Mouse (Mus musculus) adrenal gland, postnatal 14 days (tissue): ENCODE results near the gene Vps26a. TPM values are rescaled to one million over a fixed set of nuclear protein-coding genes. Genes with fewer than 3 reads are reported as not detected.

ENCODE experiments used
- DNase-seq: peaks from one replicate; pipeline ENCODE4 v3.0.0; 2021; ENCODE audit warnings: mixed read lengths
- long read RNA-seq, 2 experiments: library from polyadenylated mRNA; stranded (forward); transcript quantifications; one replicate each; pipeline ENCODE4 v2.0.0; 2021
- total RNA-seq: library from RNA; stranded (reverse); gene quantifications from 2 replicates; pipeline ENCODE4 v1.2.3, GENCODE M21; 2021

Vps26a gene
- total RNA-seq, result 49.3 and 53.0 TPM in 2 replicates
- long read RNA-seq, experiment 1, transcript Vps26a-202 (9 exons, 2,597 nt), result major isoform, 96 of 120 reads
- long read RNA-seq, experiment 1, partial matches to known transcripts, result 2 of 120 reads
- long read RNA-seq, experiment 1, other reads (novel, unspliced or antisense), result 21 of 120 reads
- long read RNA-seq, experiment 2, transcript Vps26a-202 (9 exons, 2,597 nt), result major isoform, 51 of 64 reads
- long read RNA-seq, experiment 2, partial matches to known transcripts, result 3 of 64 reads
- long read RNA-seq, experiment 2, other reads (novel, unspliced or antisense), result 10 of 64 reads

DNA sequence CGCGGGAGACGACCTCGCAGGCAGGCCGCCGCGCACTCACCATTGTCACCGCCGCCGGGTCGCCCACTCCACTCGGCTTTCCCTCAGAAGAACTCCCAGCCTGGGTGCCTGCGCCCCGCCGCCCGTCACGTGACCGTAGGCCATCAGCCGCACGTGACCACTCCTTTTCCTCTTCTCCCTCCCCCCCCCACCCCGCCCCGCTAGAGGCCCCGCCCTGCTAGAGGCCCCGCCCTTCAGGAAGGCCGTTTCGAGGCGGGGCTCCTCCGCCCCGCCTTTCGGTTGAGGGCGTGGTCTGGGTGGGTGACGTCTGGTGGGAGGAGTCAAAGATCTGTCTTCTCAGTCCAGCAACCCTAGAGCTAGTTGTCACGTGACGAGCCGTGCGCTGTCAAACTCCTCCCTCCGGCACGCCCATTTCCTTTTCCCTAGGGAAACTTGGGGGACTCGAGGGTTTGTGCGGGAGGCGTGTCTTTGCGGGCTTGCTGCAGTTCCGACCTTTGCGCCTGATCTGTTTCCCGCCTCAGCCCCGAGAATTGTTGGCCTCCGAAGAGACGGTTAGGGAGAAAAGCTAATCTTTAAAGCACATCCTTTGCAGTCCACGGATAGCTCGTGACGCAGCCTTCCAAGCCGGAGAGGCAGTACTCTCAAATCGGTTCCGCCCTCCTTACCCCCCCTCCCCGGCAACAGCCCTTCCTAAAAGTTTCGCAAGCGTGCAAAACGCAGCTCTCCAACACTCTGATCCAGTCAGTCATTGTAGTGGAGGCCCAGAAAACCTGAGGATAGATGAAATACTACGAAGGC, at the start of gene Vps26a:
Vps26a (minus strand) TSS at position 188 of the 798 bp plus-strand sequence.
- peak; percentile 99 for DNase-seq

DNA sequence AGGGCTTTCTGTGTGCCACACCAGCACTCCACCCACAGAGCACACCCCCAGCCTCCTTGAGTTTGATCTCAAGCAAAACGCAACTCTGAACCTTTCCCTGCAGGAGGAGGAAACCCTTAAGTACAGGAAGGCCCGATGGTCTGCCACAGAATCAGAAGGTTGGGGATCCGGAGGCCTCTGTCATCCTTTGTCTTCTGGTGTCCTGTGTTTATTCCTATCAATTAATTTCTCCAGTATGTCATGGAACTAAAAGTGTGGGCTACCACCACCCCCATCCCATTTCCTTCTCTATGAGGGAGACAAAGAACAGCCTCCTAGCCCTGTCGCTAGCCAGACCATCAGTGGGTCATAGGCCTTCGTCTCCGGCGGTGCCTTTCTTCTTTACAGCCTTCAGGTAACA, 47.9 kb upstream of the Vps26a start:
- DNase-seq, result no peak

- no peak for DNase-seq
Observed at GRCm38 (mm10) chr10:62532832-62533231, 46.2 kb upstream of the Vps26a start.

DNA sequence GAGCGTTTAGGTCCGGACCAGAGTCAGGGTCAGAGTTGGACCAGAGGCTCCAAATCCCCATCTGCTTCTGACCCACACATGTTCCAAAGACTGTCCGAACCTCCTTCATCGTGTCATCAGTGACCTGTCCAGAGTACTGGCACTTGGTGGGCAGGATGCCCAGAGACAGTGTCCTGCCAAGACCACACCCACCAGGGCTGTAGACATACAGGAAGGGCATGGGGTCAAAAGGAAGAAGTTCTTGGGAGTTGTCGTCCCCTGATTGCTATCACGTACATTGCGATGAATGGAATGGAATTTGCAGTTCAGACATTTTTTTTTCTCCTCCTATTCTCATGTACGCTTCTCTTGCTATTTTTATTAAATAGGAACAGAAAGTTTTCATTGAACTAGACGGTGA, 43.6 kb upstream of the Vps26a start:
- DNase-seq, result peak; percentile 77

- no peak for DNase-seq
Observed at GRCm38 (mm10) chr10:62527351-62527750, 40.7 kb upstream of the Vps26a start, which contains the start of gene Srgn. Gene Srgn, minus strand, starts transcription at chr10:62527451.

DNA sequence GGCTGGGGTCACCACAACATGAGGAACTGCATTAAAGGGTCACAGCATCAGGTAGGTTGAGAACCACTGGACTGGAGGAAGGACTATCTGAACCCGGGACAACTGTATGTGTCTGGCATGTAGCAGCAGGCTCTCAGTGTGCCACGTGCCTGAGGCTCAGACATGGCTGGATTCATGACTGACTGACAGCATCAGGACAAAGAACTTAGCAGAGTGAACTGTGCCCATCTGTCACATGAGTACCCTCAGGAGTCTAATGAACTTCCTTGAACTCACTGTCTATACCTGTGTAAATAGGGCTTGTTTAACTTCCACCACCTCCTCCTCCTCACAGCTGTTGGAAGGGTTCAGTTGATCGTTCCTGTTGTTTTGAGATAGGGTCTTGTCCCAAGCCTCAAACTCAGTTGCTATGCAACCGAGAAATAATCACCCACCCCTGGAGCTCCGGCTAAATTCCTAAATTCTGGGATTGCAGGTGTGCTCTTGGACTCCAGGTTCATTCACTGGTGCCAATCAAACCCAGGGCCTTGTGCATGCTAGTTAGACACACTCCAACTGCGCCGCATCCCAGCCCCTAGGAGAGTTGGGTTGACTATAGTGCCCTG, 35.8 kb upstream of the Vps26a start:
- no peak for DNase-seq

DNA sequence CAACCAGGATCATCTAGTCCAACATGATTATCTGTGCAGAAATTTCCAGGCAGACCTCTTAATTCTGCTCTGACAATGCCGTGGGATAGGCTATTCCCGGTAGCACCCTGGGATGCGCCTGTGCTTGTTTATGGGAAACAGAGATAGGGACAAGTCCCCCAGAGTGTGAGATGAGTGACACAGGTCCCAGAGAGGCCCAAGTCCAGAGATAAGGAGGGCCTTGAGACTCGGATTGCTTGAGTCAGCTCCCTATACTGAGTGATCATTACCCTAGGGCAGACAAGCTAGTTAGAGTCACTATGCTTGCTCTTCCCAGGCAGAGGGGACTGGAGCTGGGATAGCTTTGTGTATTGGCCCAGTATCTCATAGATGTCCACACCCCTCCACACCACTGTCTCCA, 35.2 kb upstream of the Vps26a start:
- no peak for DNase-seq

- DNase-seq, result no peak
Observed at GRCm38 (mm10) chr10:62520911-62521310, 34.3 kb upstream of the Vps26a start.

DNA sequence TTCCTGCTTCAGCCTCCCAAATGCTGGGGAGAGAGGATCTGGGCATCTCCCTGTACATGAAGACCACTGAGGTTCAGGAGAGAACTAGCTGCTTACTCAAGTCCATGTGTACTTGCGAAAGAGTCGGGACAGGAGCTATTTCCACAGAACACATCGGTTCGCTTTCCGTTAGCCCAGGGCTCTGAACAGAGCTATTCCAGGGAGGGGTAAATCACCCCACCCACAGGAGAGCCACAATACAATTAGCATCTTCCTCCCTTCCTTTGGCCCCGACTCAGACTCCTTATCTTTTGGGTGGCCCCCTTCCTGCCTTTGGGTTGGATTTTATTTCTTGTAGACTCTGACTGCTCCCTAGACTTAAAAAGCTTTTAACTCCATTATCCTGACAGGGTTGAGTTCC, 30.9 kb upstream of the Vps26a start:
- DNase-seq, result no peak

GRCm38 (mm10) chr10:62512855-62513254, 26.2 kb upstream of the Vps26a start:
- DNase-seq, result no peak

GRCm38 (mm10) chr10:62511528-62511927, 24.9 kb upstream of the Vps26a start:
- DNase-seq, result no peak

- DNase-seq, result peak; percentile 6
Observed at GRCm38 (mm10) chr10:62509032-62509656, 22.5 kb upstream of the Vps26a start.

- peak; percentile 48 for DNase-seq
Observed at GRCm38 (mm10) chr10:62508459-62508858, 21.9 kb upstream of the Vps26a start.

GRCm38 (mm10) chr10:62507591-62508308, 21.1 kb upstream of the Vps26a start:
- DNase-seq, result peak; percentile 64

DNA sequence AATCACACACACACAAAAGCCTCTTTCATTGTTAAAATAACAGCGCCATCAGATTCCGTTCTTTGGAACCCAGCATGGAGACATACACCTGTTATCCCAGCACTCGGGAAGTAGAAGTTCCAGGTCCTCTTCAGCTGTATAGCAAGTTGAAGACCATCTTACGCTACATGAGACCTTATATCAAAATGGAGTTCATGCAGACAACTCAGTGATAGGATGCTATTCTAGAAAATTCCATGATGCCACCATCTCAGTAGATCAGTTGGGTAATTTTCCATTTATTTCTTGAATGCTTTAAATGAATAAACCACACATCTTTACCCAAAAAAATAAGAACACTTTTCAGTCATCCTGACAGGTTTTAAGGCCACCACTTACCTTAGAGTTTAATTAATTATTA, 20.5 kb upstream of the Vps26a start:
- no peak for DNase-seq

DNA sequence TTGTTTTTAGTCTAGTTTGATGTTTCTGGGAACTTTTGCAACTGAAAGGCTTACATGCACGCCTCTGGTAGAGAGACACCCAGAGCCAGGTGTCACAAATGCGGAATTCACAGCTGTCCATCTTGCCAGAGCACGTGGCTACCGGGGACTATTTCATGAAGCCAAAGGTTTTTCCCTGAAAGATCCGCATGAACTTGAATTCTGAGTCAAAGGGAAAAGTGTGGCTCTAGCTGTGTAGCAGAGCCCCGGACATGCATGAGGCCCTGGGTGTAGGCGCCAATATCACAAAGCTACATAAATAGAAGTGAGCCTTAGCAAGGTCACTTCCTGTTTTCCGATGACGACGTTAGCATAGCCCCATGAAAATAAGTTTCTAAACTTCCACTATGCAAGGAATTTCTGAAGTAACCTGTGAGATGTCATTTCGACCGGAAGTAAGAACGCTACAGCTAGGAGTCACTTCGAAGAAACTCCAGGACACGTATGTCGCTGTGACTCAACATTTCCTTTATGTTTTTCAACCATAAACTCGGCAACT, 19.5 kb upstream of the Vps26a start:
- DNase-seq, result peak; percentile 14

DNA sequence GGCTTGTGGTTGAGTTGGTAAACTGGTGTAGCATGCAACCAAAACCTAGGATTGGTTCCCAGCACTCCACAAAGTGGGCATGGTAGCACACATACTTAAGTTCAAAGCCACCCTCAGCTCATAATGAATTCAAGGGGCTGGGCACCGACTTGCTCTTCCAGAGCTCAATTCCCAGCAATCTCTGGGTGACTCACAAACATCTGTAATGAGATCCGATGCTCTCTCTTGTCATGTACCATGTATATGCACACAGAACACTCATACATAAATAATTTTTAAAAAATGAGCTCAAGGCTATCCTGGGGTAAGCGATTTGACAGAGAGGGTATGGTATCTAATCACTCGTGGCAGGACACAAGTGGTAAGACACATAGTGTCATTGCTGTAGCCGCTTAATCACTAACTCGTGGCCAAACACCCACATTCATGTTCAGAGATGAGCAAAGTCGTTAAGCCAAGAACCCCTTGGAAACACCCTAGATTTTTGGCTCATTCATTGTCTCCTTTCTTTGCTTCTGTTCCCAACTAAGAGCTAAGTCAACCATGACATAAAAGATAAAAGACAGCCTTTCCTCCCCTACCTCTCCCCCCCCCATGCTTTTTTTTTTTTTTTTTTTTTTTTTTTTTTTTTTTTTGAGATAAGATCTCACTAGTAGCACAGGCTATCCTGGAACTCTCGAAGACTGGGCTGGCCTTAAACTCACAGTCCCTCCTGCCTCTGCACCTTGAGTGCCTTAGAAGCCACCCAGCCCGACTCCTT, 18.8 kb upstream of the Vps26a start:
- DNase-seq, result no peak

DNA sequence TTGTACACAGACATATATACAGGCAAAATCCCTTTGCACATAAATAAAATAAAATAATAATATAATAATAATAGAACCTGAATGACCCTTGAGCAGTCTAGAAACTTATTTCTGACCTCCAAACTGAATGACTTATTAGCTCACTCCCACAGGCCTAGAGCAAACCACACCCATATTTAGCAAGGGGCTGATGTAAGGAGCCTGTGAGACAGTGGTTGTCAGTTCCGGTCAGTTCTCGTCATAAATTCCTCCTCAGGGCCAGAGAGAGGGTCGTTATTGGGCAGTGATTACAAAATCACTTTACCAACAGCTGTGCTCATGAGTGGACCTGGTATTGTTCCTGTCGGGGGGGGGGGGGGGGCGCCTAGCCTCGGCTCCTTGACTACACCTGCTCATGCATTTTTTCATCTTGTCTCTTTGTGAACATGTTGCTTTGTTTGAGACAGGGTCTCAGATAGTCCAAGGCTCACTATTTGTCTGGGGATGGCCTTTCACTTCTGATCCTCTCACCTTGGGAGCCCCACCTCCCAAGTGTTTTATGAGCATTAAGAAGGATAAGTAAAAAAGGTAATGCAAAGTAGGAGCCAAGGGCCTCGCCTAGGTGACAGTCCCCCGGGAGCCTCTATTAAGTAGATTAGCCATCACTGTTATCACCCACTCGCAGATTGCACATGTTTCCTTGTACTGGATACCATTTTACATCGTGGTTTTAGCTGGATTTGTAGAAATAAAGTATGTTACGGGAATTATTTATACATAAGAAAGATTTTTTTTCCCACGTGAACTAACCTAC, 17.4 kb upstream of the Vps26a start:
- DNase-seq, result no peak

DNA sequence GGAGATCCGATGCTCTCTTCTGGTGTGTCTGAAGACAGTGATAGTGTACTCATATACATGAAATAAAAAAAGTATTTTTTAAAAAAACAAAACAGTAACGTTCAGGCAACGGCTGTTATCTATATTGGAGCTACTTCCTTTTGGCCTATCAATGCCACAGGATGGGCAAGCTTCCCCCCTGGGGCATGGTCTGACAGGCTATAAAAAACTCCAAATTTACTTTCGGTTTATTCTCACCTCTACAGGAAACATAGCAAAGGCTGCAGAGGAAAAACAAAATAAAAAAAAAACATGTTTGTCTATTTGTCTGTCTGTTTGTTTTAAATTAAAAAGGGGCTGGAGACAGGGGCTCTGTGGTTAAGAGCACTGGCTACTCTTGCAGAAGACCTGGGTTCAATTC, 16.7 kb upstream of the Vps26a start:
- DNase-seq, result no peak

DNA sequence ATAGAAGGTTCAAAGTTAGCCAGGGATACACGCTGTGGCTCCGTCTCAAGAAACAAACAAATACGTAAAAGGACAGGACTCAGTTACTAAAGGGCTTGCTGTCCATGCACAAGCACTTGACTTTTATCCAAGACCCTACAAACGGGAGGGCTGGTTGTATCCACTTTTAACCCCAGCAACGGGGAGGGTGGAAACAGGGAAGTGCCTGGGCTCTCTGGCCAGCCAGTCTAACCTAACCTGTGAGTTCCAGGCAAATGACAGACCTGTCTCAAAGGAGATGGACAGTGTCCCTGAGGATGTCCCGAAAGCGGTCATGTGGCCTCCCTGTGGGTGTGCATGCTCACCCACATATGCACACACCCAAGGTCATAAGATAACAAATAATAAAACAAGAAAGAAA, 15.3 kb upstream of the Vps26a start:
- DNase-seq, result peak; percentile 8
